Mouse (Mus musculus) central nervous system, embryonic 11.5 days (tissue): ENCODE measurements around the gene Ebf4. TPM values are rescaled to one million over a fixed set of nuclear protein-coding genes. Genes with fewer than 3 reads are reported as not detected.

Source experiments
- polyA plus RNA-seq: library from polyadenylated mRNA; depleted of rRNA; stranded (reverse); fragments of >200 nt; gene quantifications from 2 replicates; pipeline ENCODE4 v1.2.3, GENCODE M21; 2012; rRNA removed

The Ebf4 gene
- polyA plus RNA-seq = 8.2 and 10.5 TPM in 2 replicates

DNA sequence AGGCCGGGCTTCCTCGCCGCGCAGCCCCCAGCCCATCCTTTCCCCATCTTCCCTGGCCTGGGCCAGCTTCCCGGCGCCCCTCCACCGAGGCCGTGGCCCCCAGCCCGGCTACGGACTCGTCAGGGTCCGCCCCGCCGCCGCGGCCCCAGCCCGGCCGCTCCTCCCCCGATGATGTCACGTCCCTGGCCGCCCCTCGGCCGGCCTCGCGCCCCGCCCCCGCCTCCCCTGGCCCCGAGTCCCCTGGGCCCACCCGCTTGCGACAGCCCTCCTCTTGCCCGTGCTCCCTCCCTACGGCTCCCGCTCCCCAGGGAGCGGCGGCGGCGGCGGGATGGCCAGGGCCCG is at the start of gene Ebf4:
Ebf4 (plus strand) TSS at position 234 of the 342 bp plus-strand sequence.

GRCm38 (mm10) chr2:130274149-130274861 is 20.7 kb upstream of the Ebf4 start, which contains the start of gene Nop56:
Gene Nop56 (plus strand): TSS chr2:130274430.

DNA sequence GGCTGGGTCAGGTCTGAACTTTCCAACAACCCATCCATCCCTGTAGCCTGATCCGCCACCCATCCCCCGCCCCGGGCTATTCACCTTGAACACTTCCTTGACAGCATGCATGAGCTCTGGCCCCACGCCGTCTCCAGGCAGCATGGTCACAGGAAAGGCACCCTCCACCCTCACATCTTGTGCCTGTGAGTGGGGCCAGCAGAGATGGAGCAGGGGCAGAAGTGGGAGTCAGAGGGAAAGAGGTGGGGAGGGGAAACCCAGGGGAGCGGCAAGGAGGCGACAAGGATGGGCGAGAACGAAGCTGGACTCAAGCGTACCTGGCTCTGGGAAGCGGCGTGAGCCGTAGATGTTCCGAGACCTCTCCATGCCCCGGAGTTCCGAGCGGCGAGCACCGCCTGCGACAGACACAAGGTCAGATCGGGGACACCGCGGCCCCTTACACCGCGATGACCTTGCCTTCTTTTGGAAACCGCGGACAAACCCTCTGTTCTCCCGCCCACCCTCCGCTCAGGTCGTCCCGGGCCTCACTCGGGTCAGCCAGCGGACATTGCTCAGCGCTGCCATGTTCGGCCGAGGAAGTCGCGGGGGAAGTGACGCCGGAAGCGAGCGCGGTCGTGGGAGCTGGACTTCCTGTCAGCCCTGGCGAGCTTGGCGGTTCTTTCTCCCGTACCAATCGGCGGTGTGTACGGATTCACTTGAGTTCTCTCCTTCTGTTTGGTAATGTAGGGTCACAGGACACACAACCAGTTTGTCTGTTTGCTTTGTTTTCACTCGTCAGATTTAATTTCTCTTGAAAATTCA is 10.9 kb upstream of the Ebf4 start, which contains the start of gene Idh3b:
Idh3b (minus strand) TSS at position 694 of the 801 bp plus-strand sequence.

GRCm38 (mm10) chr2:130397186-130397985 is 102.4 kb downstream of the Ebf4 start, which contains the start of gene Cpxm1:
Gene Cpxm1 (minus strand): TSS chr2:130397574.

GRCm38 (mm10) chr2:130404939-130405338 is 110.0 kb downstream of the Ebf4 start, which contains the start of the genes Gm28372 and 1700020A23Rik:
Gene Gm28372 (plus strand): TSS chr2:130405239.
Gene 1700020A23Rik (plus strand): TSS chr2:130405259.

DNA sequence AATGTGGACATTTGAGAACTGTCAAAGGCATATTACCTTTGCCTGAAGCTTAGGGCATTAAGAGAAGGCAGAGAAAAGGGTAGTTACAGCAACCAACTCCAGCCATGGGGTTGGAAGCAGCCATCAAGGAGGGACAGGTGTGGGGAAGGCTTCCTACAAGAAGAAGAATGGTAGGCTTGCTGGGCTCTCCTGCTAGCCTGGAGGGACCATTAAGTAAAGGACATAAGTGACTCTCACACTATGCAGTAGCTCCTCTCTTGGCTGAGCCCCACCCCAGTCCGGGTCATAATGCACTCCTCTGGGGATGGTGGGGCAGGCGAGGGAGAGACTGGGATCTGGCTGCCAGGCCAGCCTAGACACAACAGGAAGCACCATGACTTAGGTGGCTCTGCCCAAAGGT is 111.2 kb downstream of the Ebf4 start, which contains the start of gene Tmem239:
Tmem239 (plus strand) TSS at position 301 of the 400 bp plus-strand sequence.

Other genes starting within 250 kb of the Ebf4 start
- gene Tgm6, start 182.8 kb upstream of the Ebf4 start, polyA plus RNA-seq = not detected in 2 replicates
- 372 and 422 TPM in 2 replicates for gene Snrpb, start 115.8 kb upstream of the Ebf4 start, polyA plus RNA-seq
- gene Tmc2, start 100.0 kb upstream of the Ebf4 start, polyA plus RNA-seq = 0.02 and 0.04 TPM in 2 replicates
- gene Nop56, start 20.7 kb upstream of the Ebf4 start, polyA plus RNA-seq = 392 and 588 TPM in 2 replicates
- 138 and 176 TPM in 2 replicates for gene Idh3b, start 10.6 kb upstream of the Ebf4 start, polyA plus RNA-seq
- 28.9 and 44.3 TPM in 2 replicates for gene Cpxm1, start 102.4 kb downstream of the Ebf4 start, polyA plus RNA-seq
- gene Gm28372, start 110.1 kb downstream of the Ebf4 start, polyA plus RNA-seq = not detected in 2 replicates
- gene 1700020A23Rik, start 110.1 kb downstream of the Ebf4 start, polyA plus RNA-seq = not detected in 2 replicates
- not detected in 2 replicates for gene Tmem239, start 111.3 kb downstream of the Ebf4 start, polyA plus RNA-seq
- gene Vps16, start 129.2 kb downstream of the Ebf4 start, polyA plus RNA-seq = 131 and 175 TPM in 2 replicates
- 26.3 and 33.4 TPM in 2 replicates for gene Pced1a, start 129.5 kb downstream of the Ebf4 start, polyA plus RNA-seq
- gene Ptpra, start 155.1 kb downstream of the Ebf4 start, polyA plus RNA-seq = 68.9 and 84.4 TPM in 2 replicates